Mouse (Mus musculus) bone marrow, adult 2 months (tissue): ENCODE results near the gene BC052040. TPM values are rescaled to one million over a fixed set of nuclear protein-coding genes. Genes with fewer than 3 reads are reported as not detected.
A peak's percentile ranks its signal among the peaks of the same experiment; 100 is the strongest.

Experiments used
- H3K27ac ChIP-seq: fragments of 200-500 bp; 2 replicates; pipeline ENCODE4 v1.5.1; 2012; ENCODE audit warnings: low read depth, mild to moderate bottlenecking, control low read depth, inconsistent platforms, low read length; ENCODE audit not compliant: control insufficient read depth, poor library complexity, insufficient read depth
- H3K4me1 ChIP-seq: fragments of 200-500 bp; 2 replicates; pipeline ENCODE4 v1.6.1; 2011; ENCODE audit warnings: low read length; ENCODE audit not compliant: control insufficient read depth, insufficient read depth
- H3K4me3 ChIP-seq: fragments of 200-500 bp; replicated peaks from 2 replicates; pipeline ENCODE3; 2011; ENCODE audit warnings: mild to moderate bottlenecking, low read depth, low read length, control low read depth; ENCODE audit not compliant: control insufficient read depth
- CTCF ChIP-seq: fragments of 200-500 bp; IDR thresholded peaks from 2 replicates; pipeline ENCODE4 v1.5.1; 2011; ENCODE audit warnings: low read length, control low read depth; ENCODE audit not compliant: control insufficient read depth, insufficient read depth
- POLR2A ChIP-seq: fragments of 200-500 bp; IDR thresholded peaks from 2 replicates; pipeline ENCODE4 v1.6.1; 2011; ENCODE audit warnings: low read depth, mild to moderate bottlenecking, control low read depth, low read length, borderline replicate concordance; ENCODE audit not compliant: control insufficient read depth
- WGBS: fragments of 180-500 bp; shearing (Covaris S2); methylation state at CpG from one replicate; pipeline ENCODE4 v1.1.7; 2018; 5-methylcytosine and 5-hydroxymethylcytosine counted together
- polyA plus RNA-seq: library from polyadenylated mRNA; stranded (reverse); fragments of >200 nt; gene quantifications from 2 replicates; pipeline ENCODE4 v1.2.4, GENCODE M21; 2011; ENCODE audit warnings: low replicate concordance; ENCODE audit not compliant: missing spikeins, insufficient read depth, insufficient read length

BC052040 gene
- polyA plus RNA-seq, 1 experiment = 4.6 TPM

DNA sequence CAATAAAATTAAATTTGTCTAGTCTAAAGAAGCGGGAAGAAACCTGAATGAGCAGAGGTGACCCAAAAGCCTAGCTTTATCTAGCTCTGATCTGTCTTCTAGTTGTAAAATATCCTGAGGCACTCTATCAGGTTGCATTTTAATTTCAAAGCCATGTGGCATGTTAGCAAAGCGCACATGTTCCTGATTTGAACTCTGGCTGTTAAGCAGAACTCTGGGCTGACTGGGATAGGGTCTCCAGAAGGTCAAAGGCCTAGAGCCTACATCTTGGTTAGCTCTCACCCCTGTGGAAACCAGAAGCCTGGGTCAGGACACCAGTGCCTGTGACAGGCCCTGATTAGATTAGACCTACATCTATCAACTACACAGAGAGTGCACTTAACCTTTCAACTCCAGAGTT, 156.4 kb downstream of the BC052040 start:
- TF ChIP-seq POLR2A = no peak
- no peak for TF ChIP-seq CTCF
- WGBS = 82% methylated on average over 2 of the region's 2 CpGs
- Histone ChIP-seq H3K4me1 (no peaks in the 10 kb centered on the region), H3K4me3 (no peak overlapping the region), H3K27ac (no peak overlapping the region)

DNA sequence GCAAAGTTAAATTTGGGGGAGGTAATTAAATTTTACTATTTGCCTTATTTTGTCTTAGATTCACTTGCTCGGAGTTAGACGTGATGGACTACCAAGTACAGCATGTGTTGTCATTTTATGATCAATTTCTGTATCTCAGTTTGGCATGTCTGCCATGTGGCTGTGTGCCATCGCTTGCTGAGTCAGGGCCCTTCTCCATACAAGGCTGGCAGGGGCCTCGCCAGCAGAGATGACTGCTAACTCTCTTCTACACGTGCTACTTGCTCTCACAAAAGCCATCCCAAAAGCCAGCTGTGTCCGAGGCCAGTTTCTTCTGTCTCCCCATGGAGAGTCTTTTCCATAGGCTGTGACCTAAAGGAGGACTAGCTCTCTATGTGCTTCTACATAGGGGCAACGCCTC, 160.5 kb downstream of the BC052040 start:
- Histone ChIP-seq H3K4me3 (no peak overlapping the region), H3K4me1 (no peaks in the 10 kb centered on the region), H3K27ac (no peak overlapping the region)
- WGBS = 79% methylated on average over 7 of the region's 7 CpGs
- TF ChIP-seq POLR2A = no peak
- TF ChIP-seq CTCF = no peak

DNA sequence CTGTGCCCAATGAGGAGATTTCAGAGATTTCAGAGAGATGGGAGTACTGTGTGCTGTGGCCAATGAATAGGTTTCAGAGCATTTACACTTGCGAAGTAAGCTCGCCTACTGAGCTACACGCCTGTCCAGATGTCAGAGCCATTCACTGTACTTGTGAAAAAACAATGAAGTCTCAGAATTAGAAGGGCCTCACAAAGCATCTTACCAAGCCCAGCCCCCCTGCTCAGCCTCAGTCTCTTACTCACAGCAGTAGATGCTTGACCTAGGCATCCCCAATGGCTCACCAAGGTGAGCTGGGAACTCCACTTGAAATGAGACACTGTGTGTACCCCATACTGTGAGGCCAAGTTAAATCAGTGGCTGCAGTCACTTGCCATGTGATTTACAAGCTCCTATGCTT, 166.1 kb downstream of the BC052040 start:
- 89% methylated on average over 3 of the region's 3 CpGs for WGBS
- Histone ChIP-seq H3K4me3 (no peak overlapping the region), H3K4me1 (no peaks in the 10 kb centered on the region), H3K27ac (no peak overlapping the region)
- TF ChIP-seq POLR2A (no peak), CTCF (no peak)

DNA sequence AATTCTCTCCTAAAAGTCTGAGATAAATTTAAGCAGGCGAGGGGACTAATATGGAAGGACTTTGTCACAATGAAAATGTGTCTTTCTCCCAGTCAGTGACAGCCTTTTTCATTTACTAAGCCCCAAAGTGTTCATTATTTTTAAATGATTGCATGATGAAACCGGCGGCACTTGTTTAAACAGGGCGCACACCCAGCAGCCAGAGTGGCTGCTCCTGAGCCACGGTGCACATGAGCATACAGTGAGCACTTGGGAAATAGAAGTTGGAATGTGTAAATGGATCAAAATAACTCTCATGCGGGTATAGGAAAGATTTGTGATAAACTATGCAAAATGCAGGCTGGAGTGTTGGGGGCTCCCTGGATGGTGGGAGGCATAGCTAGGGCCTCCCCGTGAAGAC, 169.7 kb downstream of the BC052040 start:
- 91% methylated on average over 7 of the region's 7 CpGs for WGBS
- TF ChIP-seq CTCF = no peak
- TF ChIP-seq POLR2A = no peak

DNA sequence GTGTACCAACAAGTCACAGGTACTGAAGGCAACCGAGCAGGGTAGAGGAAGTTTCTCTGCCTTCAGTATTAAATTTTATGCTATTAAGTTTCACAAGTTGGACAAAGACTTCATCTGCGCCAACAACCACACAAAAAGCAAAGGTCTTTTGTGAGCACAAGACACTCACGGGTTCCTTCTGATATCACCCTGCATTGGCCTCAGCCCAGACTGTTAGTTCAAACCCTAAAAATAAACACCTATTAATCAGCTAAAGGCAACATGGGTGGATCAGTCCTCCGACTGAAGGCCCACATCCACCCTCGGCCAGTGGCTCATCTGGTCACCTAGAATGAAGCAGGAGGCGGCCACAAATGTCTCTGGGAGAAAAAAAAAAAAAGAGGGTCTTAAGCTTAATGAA, 176.2 kb downstream of the BC052040 start:
- Histone ChIP-seq H3K4me1 (no peaks in the 10 kb centered on the region), H3K27ac (no peak overlapping the region), H3K4me3 (no peak overlapping the region)
- TF ChIP-seq CTCF (no peak), POLR2A (no peak)
- WGBS = 82% methylated on average over 6 of the region's 6 CpGs

More for the DNA sequence above, 169.7 kb downstream of the BC052040 start:
- H3K27ac ChIP-seq = no peak overlapping the region
- H3K4me3 ChIP-seq = no peak overlapping the region
- H3K4me1 ChIP-seq = no peaks in the 10 kb centered on the region

DNA sequence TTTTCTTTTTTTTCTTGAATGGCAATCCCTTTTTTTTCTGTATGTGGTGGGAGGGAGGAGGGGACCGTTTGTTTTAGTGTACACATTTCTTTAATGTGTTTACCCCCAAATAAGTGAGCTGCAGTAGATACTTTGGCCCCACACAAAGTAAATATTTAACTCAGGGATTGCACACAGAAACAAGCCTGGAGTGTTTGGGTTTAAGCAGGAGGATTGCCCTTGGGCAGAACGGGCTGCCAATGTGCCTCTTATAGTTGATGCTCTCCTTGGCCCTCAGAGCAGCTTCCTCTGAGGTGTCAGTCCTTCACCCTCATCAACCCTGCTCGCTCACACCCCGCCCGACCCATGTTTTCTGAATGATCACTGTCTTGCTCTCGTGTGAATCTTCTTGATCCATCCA, 177.0 kb downstream of the BC052040 start:
- 88% methylated on average over 6 of the region's 6 CpGs for WGBS
- Histone ChIP-seq H3K4me1 (no peaks in the 10 kb centered on the region; the same call in 1 of the 2 replicates), H3K27ac (no peak overlapping the region), H3K4me3 (no peak overlapping the region)
- TF ChIP-seq POLR2A = no peak
- no peak for TF ChIP-seq CTCF

DNA sequence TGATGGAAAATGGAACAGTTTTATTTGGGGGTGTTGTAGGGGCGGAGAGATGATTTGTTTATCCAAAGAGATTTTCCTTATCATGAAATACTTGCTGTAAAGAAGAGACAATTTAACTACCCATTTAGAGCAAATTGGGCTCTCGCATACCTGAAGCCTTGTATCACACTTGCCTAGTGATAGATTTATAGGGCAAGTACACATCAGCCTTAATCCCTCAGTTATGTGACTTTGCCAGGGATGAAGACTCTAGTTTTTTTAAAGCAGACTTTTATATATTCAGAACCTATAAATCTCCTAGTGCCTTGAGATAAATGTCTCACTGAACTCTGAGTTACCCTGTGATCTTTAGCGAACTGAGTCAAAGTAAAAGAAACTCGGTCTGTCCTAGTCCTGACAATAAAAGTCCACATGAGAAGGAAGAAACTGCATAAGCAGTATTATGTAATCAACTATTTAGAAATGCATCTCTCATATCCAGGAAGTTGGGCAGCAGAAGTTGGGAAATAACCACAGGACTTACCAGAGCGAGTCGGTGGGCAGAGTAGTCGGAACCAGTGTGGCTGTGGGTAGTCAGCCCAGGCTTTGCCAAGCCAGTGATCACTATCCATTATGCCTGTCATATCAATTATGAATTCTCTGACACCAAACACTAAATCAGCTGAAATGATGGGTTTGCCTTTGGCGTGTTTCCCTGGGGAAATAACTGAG, 183.2 kb downstream of the BC052040 start:
- TF ChIP-seq POLR2A (no peak), CTCF (no peak)
- Histone ChIP-seq H3K27ac (peak overlapping the region; percentile 57; the same call in 1 of the 2 replicates), H3K4me3 (no peak overlapping the region), H3K4me1 (peaks cover 3% of the 10 kb centered on the region; the same call in 1 of the 2 replicates)
- 43% methylated on average over 8 of the region's 8 CpGs for WGBS

DNA sequence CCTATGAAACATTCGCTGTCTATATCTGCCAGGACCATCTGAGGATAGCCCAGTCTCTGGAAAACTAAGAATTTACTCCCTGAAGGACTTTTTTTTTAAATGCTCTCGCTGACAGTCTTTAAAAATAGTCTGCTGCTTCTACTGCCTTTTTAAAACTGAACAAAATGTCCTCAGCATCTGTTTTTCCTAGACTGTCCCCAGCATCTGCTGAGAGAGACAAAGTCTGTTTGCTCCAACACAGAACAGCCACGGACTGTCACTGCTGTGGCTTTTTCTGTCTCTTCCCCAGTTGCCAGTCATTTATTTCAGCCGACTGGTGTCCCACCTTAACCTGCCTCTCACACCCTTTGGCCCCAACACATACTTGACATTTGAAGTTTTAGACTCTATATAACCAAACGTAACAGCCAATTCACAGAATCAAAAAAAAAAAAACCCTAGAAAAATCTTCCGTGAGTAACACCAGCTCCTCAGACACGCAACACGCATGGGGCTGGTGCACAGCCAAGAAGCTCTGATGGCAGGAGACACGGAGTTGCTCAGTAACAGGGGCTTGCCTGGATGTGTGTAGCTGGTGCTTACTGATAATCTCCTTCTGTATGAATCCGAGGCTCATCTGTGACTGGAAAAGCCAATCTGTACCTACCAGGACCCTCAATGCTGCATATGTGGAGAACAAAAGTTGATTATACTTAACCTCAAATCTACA, 188.2 kb downstream of the BC052040 start:
- TF ChIP-seq POLR2A = no peak
- TF ChIP-seq CTCF = no peak
- H3K4me1 ChIP-seq = peaks cover 8% of the 10 kb centered on the region; the same call in 1 of the 2 replicates
- 85% methylated on average over 10 of the region's 10 CpGs for WGBS

More for the DNA sequence above, 188.2 kb downstream of the BC052040 start:
- no peak overlapping the region for H3K27ac ChIP-seq
- H3K4me3 ChIP-seq = no peak overlapping the region
